Mouse (Mus musculus): ENCODE measurements at regions not wholly inside any gene's neighbourhood (a gene's known extent, or its start where the extent isn't known, plus 50 kb on each side); places are given as distances from the start of the nearest gene placed in this dataset.

DNA sequence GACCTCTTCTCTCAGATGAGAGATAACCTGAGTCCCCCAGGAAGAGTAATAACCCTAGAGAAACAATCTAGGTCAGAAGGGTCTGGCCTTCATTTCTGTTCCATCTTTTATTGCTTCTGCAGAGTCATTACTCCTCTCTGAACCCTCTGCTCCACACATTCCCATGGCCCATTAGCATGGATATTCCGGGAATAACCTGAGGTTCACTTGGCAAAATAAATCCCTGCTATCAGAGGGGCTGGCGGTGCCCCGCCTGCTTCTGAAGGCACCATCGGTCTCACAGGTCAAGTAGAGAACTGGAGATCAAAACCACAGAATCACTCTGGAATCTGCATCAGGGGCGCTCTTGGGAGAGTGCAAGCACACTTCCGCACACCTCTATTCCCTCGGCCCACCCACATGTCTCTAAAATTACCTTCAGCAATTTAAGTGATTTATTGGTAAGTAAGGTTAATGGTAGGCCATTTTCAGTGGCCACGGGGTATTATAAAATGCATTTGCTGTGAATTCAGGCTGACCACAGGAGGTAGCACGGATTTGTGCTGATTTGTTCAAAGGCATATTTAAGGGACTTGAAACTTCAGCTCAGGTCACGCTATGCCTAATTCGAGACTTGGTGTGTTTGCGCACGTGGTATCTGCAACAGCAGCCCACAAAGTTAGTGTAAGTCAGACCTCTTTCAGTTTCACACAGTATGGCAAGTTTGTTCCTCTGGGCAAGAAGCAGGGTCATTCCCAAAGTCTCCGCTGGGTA lies 243.4 kb upstream of the Adcy2 start:
- WGBS = 21% methylated on average over 14 of the region's 14 CpGs
- Histone ChIP-seq H3K9me3 (no peaks in the 10 kb centered on the region), H3K27me3 (no peaks in the 10 kb centered on the region), H3K4me1 (peaks cover 4% of the 10 kb centered on the region; the same call in 1 of the 2 replicates), H3K4me3 (no peak overlapping the region), H3K36me3 (no peaks in the 10 kb centered on the region), H3K4me2 (no peak overlapping the region), H3K27ac (no peak overlapping the region), H3K9ac (no peak overlapping the region)
- no peak for ATAC-seq (ENCODE audit: insufficient number of reproducible peaks, low FRiP score, low TSS enrichment, low read depth)

DNA sequence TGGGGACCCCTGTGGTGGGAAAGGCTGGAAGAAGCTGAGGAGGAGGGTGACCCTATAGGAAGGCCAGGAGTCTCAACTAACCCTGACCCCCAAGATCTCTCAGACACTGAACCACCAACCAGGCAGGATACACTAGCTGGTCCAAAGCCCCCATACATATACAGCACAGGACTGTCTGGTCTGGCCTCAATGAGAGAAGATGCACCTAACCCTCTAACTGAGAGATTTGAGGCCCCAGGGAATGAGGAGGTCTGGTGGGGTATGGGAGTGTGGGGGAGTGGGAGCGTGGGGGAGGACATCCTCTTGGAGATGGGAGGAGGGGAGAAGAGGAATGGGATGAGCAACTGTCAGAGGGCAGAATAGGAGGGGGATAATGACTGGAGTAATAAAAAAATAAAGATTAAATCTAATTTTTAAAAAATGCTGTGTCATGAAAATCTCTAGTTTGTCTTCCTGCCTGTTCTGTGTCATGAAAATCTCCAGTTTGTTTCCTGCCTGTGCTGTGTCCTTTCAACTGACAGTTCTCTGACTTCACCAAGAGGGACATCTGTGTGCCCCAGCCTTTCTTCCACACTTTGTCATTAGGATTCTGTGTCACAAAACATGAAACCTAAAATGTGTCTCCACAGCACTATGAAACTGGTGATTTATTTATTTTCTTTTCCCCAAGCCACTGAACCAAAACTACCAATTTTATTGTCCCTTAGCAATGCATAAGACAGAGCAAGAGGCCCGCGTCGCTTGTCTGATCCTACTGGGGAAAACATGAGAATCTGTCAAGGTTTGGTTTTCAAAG lies 251.2 kb upstream of the Adcy2 start:
- no peaks in the 10 kb centered on the region for H3K36me3 ChIP-seq
- no peaks in the 10 kb centered on the region for H3K27me3 ChIP-seq
- peaks cover 6% of the 10 kb centered on the region for H3K4me1 ChIP-seq
- H3K9ac ChIP-seq = no peak overlapping the region
- 70% methylated on average over 4 of the region's 4 CpGs for WGBS
- no peak overlapping the region for H3K4me3 ChIP-seq
- no peaks in the 10 kb centered on the region for H3K9me3 ChIP-seq
- H3K27ac ChIP-seq = no peak overlapping the region
- ATAC-seq (ENCODE audit: insufficient number of reproducible peaks, low FRiP score, low TSS enrichment, low read depth) = no peak
- H3K4me2 ChIP-seq = no peak overlapping the region

DNA sequence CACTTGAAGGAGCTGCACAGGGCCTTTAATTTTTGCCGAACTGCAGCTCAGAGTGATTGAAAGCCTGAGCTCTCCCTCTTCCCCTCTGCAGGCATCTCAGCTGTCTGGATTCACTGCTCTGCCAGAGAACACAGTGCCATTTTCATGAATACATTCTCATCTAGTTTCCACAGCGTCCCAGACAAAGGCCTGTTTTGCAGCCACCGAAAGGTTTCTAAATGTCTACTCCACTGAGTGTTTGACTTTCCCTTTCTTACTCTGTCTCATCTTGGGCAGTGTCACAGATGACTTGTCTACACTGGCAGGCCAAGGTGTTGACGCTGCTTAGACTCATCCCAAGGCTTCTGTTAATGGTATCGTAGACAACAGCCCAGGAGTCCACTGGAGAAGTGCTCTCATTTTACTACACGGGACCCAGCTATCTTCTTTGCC lies 251.8 kb upstream of the Adcy2 start:
- Histone ChIP-seq H3K36me3 (no peaks in the 10 kb centered on the region), H3K9ac (no peak overlapping the region), H3K27me3 (no peaks in the 10 kb centered on the region), H3K4me3 (no peak overlapping the region), H3K4me1 (peaks cover 6% of the 10 kb centered on the region), H3K9me3 (0 out of 2 replicates have a peak, but pooled peaks cover 2% of the 10 kb centered on the region), H3K4me2 (no peak overlapping the region), H3K27ac (no peak overlapping the region)
- WGBS = 67% methylated on average over 6 of the region's 6 CpGs
- ATAC-seq (ENCODE audit: insufficient number of reproducible peaks, low FRiP score, low TSS enrichment, low read depth) = no peak

DNA sequence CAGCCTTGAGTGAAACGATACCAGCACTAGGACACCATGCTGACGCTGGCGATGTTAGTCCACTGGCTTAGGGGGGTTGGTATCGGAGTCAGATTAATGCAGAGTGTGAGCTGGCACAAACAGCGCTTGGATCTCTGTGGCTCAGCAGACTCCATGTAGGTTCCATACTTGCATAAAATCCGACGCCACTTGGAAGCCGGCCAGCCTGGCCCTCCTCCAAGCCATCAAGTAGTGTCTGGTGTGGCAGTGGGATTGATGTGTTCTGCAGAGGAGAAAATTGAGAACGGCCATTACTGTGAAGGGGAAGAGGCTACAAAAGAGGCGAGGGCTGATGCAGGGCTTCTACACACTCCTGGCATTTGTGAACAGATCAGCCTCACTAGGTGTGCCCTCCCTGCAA lies 253.0 kb upstream of the Adcy2 start:
- peak; percentile 65; the same call in 1 of the 2 replicates for ATAC-seq (ENCODE audit: insufficient number of reproducible peaks, low FRiP score, low TSS enrichment, low read depth)
- Histone ChIP-seq H3K27me3 (no peaks in the 10 kb centered on the region), H3K4me2 (no peak overlapping the region), H3K4me1 (peaks cover 6% of the 10 kb centered on the region), H3K27ac (no peak overlapping the region), H3K36me3 (no peaks in the 10 kb centered on the region), H3K9me3 (0 out of 2 replicates have a peak, but pooled peaks cover 2% of the 10 kb centered on the region), H3K9ac (no peak overlapping the region), H3K4me3 (no peak overlapping the region)
- WGBS = 39% methylated on average over 10 of the region's 10 CpGs

DNA sequence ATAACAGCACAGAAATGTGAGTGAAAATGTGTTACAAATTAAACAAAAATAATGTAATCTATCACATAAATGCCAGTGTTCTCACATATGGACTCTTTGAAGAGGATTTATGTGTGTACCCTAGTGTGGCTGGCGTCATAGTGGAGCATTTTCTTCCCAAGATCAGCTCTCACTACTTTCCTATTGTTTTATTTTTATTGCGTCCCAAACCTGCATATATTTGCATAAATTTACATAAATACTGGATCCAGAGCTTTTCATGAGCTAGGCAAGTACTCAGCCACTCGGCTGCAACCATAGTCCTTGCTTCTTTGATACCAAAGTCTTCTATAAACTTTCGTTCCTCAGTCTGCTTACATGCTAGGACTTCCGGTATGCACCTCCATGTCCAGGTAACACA lies 261.1 kb upstream of the Adcy2 start:
- Histone ChIP-seq H3K9ac (no peak overlapping the region), H3K4me3 (no peak overlapping the region), H3K27me3 (no peaks in the 10 kb centered on the region), H3K36me3 (no peaks in the 10 kb centered on the region), H3K9me3 (0 out of 2 replicates have a peak, but pooled peaks cover 2% of the 10 kb centered on the region), H3K4me2 (no peak overlapping the region), H3K27ac (no peak overlapping the region), H3K4me1 (no peaks in the 10 kb centered on the region)
- ATAC-seq (ENCODE audit: insufficient number of reproducible peaks, low FRiP score, low TSS enrichment, low read depth) = no peak
- 81% methylated on average over 5 of the region's 5 CpGs for WGBS

DNA sequence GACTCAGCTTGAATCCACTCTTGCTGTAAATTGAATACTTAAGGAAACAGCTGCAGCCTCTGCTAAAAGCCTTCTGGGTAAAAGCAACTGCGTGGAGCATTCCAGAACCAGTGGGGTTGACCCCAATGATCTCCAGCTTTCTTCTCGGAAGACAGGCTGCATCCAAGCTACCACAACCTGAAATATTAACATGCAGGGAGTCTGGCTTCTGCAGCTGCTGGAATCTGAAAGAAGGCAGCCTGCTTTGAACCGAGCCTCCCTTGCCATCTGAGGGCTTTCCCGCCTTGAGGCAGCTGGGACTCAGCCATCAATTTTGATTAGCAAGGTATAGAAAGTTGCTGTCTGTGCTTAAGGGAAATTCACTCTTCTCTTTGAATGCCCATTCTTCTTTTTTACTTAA lies 261.6 kb upstream of the Adcy2 start:
- Histone ChIP-seq H3K36me3 (no peaks in the 10 kb centered on the region), H3K4me2 (no peak overlapping the region), H3K9ac (no peak overlapping the region), H3K27ac (no peak overlapping the region), H3K4me3 (no peak overlapping the region), H3K4me1 (no peaks in the 10 kb centered on the region), H3K9me3 (no peaks in the 10 kb centered on the region), H3K27me3 (no peaks in the 10 kb centered on the region)
- WGBS = 52% methylated on average over 4 of the region's 4 CpGs
- no peak for ATAC-seq (ENCODE audit: insufficient number of reproducible peaks, low FRiP score, low TSS enrichment, low read depth)

DNA sequence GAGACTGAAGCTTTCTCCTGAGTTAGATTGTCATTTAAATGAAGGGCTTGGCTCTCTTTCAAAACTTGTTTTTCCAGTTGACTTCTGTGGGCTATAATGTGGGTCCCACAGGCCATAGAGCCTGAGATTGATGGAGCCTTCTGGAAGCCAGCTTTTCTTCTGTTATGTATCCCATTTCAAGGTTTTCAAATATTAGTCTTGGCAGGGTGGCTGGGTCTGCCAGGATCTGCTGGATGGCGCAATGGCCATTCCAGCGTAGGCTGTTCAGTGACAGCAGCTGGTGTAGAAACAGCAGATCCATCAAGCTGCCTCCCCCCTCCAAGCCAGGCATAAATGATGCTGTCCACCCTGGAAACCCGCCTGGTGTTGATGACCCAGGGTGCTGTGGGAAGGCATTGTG lies 264.4 kb upstream of the Adcy2 start:
- H3K9me3 ChIP-seq = no peaks in the 10 kb centered on the region
- H3K9ac ChIP-seq = no peak overlapping the region
- no peak for ATAC-seq (ENCODE audit: insufficient number of reproducible peaks, low FRiP score, low TSS enrichment, low read depth)
- H3K4me2 ChIP-seq = no peak overlapping the region
- H3K4me3 ChIP-seq = no peak overlapping the region
- no peaks in the 10 kb centered on the region for H3K27me3 ChIP-seq
- H3K4me1 ChIP-seq = no peaks in the 10 kb centered on the region
- no peaks in the 10 kb centered on the region for H3K36me3 ChIP-seq
- no peak overlapping the region for H3K27ac ChIP-seq
- 65% methylated on average over 3 of the region's 3 CpGs for WGBS

DNA sequence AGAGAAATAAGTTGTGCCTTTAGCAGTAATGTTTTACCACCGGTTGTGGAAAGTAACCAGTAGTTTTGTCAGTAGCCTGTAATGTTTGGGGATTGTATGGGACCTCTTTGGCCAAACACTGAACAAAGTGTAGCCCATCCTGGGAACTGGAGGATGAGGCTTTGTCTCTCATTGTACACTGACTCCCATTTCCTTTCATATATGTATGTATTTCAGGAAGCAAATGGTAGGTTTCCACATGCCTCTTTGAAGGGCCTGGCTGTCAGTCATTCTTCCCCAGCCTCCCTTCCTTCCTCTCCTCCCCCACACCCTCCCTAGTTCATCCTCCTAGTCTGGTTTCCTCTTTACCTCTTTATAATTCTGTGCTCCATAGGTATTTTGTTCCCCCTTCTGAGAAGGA lies 266.7 kb upstream of the Adcy2 start:
- H3K4me2 ChIP-seq = no peak overlapping the region
- no peaks in the 10 kb centered on the region for H3K36me3 ChIP-seq
- WGBS = 83% methylated on average over 1 of the region's 1 CpGs
- ATAC-seq (ENCODE audit: insufficient number of reproducible peaks, low FRiP score, low TSS enrichment, low read depth) = no peak
- H3K27ac ChIP-seq = no peak overlapping the region
- H3K9me3 ChIP-seq = no peaks in the 10 kb centered on the region
- H3K9ac ChIP-seq = no peak overlapping the region
- H3K4me1 ChIP-seq = no peaks in the 10 kb centered on the region
- no peak overlapping the region for H3K4me3 ChIP-seq
- H3K27me3 ChIP-seq = no peaks in the 10 kb centered on the region

DNA sequence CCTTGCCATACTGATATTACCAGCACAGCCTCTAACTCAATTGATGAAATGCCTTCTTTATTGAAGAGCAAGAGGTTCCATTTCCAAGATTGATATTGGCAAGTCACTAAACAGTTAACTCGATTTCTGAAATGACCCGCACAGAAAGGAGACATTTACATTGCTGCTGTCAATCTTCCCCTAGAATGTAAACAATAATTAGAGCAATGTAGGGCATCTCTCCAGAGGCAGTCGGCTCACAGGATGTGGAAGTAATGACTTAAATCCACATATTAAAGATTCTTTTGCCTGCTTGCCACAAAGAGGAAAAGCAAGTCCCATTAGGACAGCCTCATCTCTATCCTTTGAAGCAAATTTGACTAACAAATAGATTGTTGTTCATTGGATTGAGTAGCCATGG lies 261.0 kb upstream of the Nsun2 start:
- 35% methylated on average over 3 of the region's 3 CpGs for WGBS
- H3K4me2 ChIP-seq = no peak overlapping the region
- no peaks in the 10 kb centered on the region for H3K27me3 ChIP-seq

DNA sequence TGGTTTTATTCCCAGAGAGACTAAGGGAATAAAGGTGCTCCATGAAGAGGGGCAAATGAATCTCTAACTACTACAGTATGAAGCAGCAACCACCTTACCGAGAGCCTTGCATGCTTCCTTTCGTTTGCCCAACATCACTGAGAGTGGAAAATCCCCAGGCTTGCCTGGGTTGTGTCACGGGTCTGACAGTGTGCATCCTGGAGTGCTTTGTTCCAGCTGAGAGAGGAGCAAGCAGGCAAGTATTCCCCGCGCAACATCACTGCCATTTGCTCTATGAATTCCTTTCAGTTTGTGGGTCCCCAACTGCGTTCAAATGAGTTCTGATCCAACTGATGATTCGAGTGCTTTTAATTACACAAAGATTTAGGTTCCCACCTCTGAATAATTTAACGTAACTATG lies 253.9 kb upstream of the Nsun2 start:
- Histone ChIP-seq H3K9ac (no peak overlapping the region), H3K36me3 (no peaks in the 10 kb centered on the region), H3K27ac (no peak overlapping the region), H3K9me3 (no peaks in the 10 kb centered on the region), H3K4me3 (no peak overlapping the region), H3K4me1 (no peaks in the 10 kb centered on the region), H3K4me2 (no peak overlapping the region), H3K27me3 (no peaks in the 10 kb centered on the region)
- 75% methylated on average over 8 of the region's 8 CpGs for WGBS
- ATAC-seq (ENCODE audit: insufficient number of reproducible peaks, low FRiP score, low TSS enrichment, low read depth) = no peak

More for the DNA sequence above, 261.0 kb upstream of the Nsun2 start:
- Histone ChIP-seq H3K27ac (no peak overlapping the region), H3K4me3 (no peak overlapping the region), H3K36me3 (no peaks in the 10 kb centered on the region), H3K9ac (no peak overlapping the region), H3K4me1 (no peaks in the 10 kb centered on the region), H3K9me3 (no peaks in the 10 kb centered on the region)
- no peak for ATAC-seq (ENCODE audit: insufficient number of reproducible peaks, low FRiP score, low TSS enrichment, low read depth)

DNA sequence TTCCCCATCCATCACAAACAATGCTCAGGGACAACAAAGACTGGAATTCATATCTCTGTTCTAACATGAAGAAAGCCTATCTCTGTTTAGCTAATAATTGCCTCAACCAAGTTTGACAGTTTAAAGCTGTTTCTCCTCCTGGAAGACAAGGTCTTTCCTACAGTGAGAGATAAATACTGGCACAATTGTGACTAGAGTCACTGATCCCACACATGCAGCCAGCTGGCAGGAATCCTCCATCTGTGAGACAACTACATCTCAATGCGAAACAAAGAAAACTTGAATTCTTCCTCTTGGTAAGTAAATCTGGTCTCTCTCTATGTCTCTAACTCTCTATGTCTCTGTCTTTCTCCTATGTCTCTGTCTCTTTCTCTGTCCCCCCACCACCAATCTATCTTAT lies 239.1 kb upstream of the Nsun2 start:
- WGBS = 86% methylated on average over 1 of the region's 1 CpGs
- Histone ChIP-seq H3K9me3 (no peaks in the 10 kb centered on the region), H3K9ac (no peak overlapping the region), H3K4me3 (no peak overlapping the region), H3K36me3 (no peaks in the 10 kb centered on the region), H3K4me1 (no peaks in the 10 kb centered on the region), H3K27ac (no peak overlapping the region), H3K4me2 (no peak overlapping the region), H3K27me3 (no peaks in the 10 kb centered on the region)
- ATAC-seq (ENCODE audit: insufficient number of reproducible peaks, low FRiP score, low TSS enrichment, low read depth) = no peak

DNA sequence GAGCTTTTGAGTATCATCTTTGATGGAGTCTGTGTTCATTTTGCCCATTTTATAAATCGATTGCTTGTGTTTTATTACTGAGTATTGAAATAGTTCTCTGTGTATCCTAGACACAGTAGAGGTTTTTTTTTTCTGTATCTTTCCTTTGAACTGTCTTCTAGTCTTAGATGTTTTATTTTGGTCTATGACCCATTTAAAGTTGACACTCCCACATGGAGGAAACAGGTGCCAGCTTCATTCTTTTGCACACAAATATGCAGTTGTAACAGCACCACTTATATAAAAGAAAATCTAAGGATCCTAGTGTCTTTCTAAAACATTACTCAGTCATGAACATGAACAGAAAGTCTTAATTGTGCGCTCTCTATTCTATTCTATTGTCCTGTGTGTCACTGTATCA lies 230.2 kb upstream of the Nsun2 start:
- 88% methylated on average over 2 of the region's 2 CpGs for WGBS
- no peaks in the 10 kb centered on the region for H3K9me3 ChIP-seq
- H3K9ac ChIP-seq = no peak overlapping the region

More for the DNA sequence above, 230.2 kb upstream of the Nsun2 start:
- no peak overlapping the region for H3K4me3 ChIP-seq
- H3K4me1 ChIP-seq = no peaks in the 10 kb centered on the region
- ATAC-seq (ENCODE audit: insufficient number of reproducible peaks, low FRiP score, low TSS enrichment, low read depth) = no peak
- H3K36me3 ChIP-seq = no peaks in the 10 kb centered on the region
- H3K27me3 ChIP-seq = no peaks in the 10 kb centered on the region
- no peak overlapping the region for H3K4me2 ChIP-seq
- H3K27ac ChIP-seq = no peak overlapping the region

Data from limb, embryonic 15.5 days (tissue).